Mouse (Mus musculus): Measurements from ENCODE around the gene Aass. TPM values are rescaled to one million over a fixed set of nuclear protein-coding genes. Genes with fewer than 3 reads are reported as not detected.

Gene Aass
- polyA plus RNA-seq, 1 experiment from 2014 or later, result 0.32 TPM

DNA sequence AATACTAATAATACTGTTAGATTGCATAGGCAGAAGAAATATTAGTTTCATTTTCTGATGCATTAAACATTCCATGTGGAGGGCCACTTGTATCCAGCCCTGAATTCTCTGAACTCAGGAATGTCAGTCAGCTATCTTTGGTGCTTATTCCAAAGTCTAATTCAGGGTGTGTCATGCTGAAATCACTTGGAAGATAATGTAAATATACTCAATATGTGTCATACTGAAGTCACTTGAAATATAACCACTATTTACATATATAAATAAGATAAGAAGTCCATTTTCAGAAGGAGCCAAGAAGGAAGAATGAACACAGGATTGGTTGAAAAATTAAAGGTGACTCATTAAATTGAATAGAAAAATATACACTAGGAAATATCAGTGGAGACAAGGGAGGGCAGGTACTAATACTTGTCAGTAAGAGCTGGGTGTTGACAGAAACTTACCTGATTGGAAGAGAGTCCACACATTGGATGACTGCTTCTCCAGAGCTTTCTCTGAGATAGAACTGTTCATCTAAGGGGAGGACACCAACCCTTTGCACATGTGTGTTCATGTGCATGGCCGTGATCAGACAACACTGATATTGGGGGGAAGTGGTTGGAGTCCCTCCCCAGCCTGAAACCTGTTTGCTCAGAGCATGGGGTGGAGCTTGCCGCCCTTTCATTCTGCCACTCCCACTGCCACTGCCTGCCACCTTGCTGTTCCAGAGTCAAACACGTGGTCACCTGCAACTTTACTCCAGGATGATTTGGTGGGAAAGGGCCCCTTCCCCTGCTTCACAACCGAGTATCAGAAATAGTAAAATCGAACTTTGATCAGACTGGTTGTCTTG lies 48.0 kb downstream of the Aass start:
- TF ChIP-seq EP300 (optimal IDR thresholded peaks at IDR 0.05) (no peak), CTCF (IDR thresholded peaks at IDR 0.05; ENCODE audit: low read depth) (no peak)
- Histone ChIP-seq H3K4me2 (replicated peaks; ENCODE audit: low read depth) (no peak overlapping the region), H3K9ac (ENCODE audit: low read length) (no peak overlapping the region), H3K27ac (replicated peaks) (no peak overlapping the region), H3K4me1 (replicated peaks; ENCODE audit: control insufficient read depth, insufficient read depth) (no peaks in the 10 kb centered on the region), H3K9me3 (ENCODE audit: control insufficient read depth, low read length) (no peaks in the 10 kb centered on the region), H3K4me3 (ENCODE audit: low read depth, low read length) (no peak overlapping the region), H3K36me3 (ENCODE audit: control insufficient read depth, insufficient read depth, low read length) (no peaks in the 10 kb centered on the region), H3K27me3 (ENCODE audit: control insufficient read depth, insufficient read depth, low read length) (no peaks in the 10 kb centered on the region)
- DNase-seq (ENCODE audit: low spot score) (peak; percentile 65), ATAC-seq (ENCODE audit: low FRiP score, low TSS enrichment) (peak; percentile 98)
- 76% methylated on average over 5 of the region's 5 CpGs for WGBS

DNA sequence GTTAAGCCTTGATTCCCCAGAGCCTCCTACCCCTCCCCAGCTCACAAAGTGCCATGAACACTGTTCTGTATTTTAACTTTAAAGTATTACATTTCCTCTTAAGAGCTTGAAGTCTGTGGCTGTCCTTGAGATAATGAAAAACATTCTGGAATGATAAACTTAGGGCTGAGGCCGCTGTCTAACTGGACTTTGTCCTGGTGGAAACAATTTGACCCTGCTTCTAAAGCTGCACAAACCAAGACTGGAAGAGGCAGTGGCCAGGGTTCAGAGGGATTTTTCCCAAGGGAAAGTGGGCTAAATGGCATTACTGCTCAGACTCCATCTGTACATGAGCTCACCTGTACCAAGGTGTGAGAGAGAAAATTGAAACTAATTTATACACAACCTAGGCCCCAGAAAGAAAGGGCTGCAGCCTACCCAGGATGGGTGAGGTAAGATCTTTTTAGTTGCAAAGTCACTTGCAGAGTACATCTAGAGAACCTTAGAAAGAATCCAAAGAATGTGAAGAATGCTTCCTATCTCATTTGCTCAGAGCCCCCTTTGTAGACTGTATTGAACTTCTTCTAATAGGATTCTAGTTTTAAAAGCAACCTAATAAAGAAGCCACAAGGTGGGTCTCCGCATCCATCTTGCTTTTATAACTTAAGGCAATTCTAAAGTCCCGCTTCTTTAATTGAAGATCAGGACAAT lies 52.6 kb downstream of the Aass start:
- ATAC-seq (ENCODE audit: low FRiP score, low TSS enrichment) (no peak), DNase-seq (ENCODE audit: low spot score) (no peak)
- H3K4me1 ChIP-seq (replicated peaks; ENCODE audit: control insufficient read depth, insufficient read depth), result no peaks in the 10 kb centered on the region
- H3K27me3 ChIP-seq (ENCODE audit: control insufficient read depth, insufficient read depth, low read length), result no peaks in the 10 kb centered on the region
- H3K4me3 ChIP-seq (ENCODE audit: low read depth, low read length), result no peak overlapping the region
- TF ChIP-seq CTCF (IDR thresholded peaks at IDR 0.05; ENCODE audit: low read depth) (no peak), EP300 (optimal IDR thresholded peaks at IDR 0.05) (no peak)
- 45% methylated on average over 3 of the region's 3 CpGs for WGBS
- H3K36me3 ChIP-seq (ENCODE audit: control insufficient read depth, insufficient read depth, low read length), result no peaks in the 10 kb centered on the region
- no peak overlapping the region for H3K9ac ChIP-seq (ENCODE audit: low read length)
- no peak overlapping the region for H3K4me2 ChIP-seq (replicated peaks; ENCODE audit: low read depth)
- no peaks in the 10 kb centered on the region for H3K9me3 ChIP-seq (ENCODE audit: control insufficient read depth, low read length)
- H3K27ac ChIP-seq (replicated peaks), result no peak overlapping the region

DNA sequence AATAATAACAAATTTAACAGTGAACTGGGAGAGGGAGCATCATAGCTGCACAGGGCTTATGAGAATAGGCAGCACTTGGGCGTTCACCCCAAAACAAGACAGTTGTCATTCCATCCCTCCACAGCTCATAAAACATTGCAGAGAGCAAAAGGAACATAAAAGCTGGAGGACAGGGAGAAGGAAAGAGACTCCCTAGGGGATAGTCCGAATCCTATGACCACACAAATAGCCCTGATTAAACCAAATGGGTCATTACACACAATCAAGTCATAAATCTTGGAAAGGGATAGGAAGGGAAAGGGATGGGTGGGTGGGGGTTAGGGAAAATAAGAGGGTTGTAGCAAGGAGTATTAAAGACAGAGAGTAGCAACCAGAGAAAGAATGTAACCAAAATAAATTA lies 54.5 kb downstream of the Aass start:
- TF ChIP-seq CTCF (IDR thresholded peaks at IDR 0.05; ENCODE audit: low read depth) (no peak), EP300 (optimal IDR thresholded peaks at IDR 0.05) (no peak)
- WGBS, result 73% methylated on average over 2 of the region's 2 CpGs
- no peaks in the 10 kb centered on the region for H3K4me1 ChIP-seq (replicated peaks; ENCODE audit: control insufficient read depth, insufficient read depth)

DNA sequence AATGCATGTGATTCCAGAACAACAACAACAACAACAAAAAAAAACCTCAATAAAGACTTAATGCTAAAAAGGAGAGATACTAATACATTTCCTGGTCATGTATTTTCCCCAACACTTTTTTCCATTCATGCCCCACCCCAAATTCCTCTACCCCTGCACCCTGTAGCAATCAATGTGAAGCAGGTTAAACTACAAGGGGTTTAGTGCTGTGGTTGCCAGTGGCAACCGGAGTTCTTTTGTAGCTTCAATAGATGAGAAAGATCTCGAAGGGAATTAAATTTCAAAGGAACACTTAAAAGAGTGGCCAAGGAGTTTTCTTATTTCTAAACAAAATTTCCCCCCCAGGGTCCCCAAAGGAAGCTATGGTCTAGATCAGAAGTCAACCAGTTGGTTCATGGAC lies 56.7 kb downstream of the Aass start:
- DNase-seq (ENCODE audit: low spot score), result no peak

More for the DNA sequence above, 54.5 kb downstream of the Aass start:
- Histone ChIP-seq H3K27ac (replicated peaks) (no peak overlapping the region), H3K36me3 (ENCODE audit: control insufficient read depth, insufficient read depth, low read length) (no peaks in the 10 kb centered on the region), H3K27me3 (ENCODE audit: control insufficient read depth, insufficient read depth, low read length) (no peaks in the 10 kb centered on the region), H3K9me3 (ENCODE audit: control insufficient read depth, low read length) (no peaks in the 10 kb centered on the region), H3K9ac (ENCODE audit: low read length) (no peak overlapping the region), H3K4me2 (replicated peaks; ENCODE audit: low read depth) (no peak overlapping the region), H3K4me3 (ENCODE audit: low read depth, low read length) (no peak overlapping the region)
- no peak for ATAC-seq (ENCODE audit: low FRiP score, low TSS enrichment)
- DNase-seq (ENCODE audit: low spot score), result no peak

DNA sequence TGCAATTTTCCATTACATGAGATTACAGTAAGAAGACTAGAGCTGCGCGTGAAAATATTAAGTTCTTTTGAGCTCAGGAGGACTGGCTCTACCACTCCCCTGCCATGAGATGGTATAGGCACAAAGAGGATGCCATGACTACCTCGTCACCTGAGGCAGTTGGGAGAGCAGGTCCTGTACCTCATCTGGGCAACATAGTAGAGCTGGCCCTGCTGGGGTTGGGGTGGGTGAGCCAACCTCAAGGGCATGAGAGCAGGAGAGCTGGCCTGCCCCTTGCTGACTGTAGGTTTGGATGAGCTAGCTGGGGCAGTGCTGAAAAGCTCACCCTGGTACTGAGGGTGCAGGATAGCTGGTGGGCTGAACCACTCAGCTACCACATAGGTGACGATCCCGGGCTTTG lies 77.1 kb downstream of the Aass start:
- Histone ChIP-seq H3K4me2 (replicated peaks; ENCODE audit: low read depth) (no peak overlapping the region), H3K9ac (ENCODE audit: low read length) (no peak overlapping the region), H3K27me3 (ENCODE audit: control insufficient read depth, insufficient read depth, low read length) (no peaks in the 10 kb centered on the region), H3K9me3 (ENCODE audit: control insufficient read depth, low read length) (no peaks in the 10 kb centered on the region), H3K36me3 (ENCODE audit: control insufficient read depth, insufficient read depth, low read length) (no peaks in the 10 kb centered on the region), H3K4me3 (ENCODE audit: low read depth, low read length) (no peak overlapping the region), H3K4me1 (replicated peaks; ENCODE audit: control insufficient read depth, insufficient read depth) (no peaks in the 10 kb centered on the region), H3K27ac (replicated peaks) (no peak overlapping the region)
- no peak for TF ChIP-seq EP300 (optimal IDR thresholded peaks at IDR 0.05)
- TF ChIP-seq CTCF (IDR thresholded peaks at IDR 0.05; ENCODE audit: low read depth), result no peak
- WGBS, result 95% methylated on average over 5 of the region's 5 CpGs
- DNase-seq (ENCODE audit: low spot score) (no peak), ATAC-seq (ENCODE audit: low FRiP score, low TSS enrichment) (no peak)

More for the DNA sequence above, 56.7 kb downstream of the Aass start:
- Histone ChIP-seq H3K9ac (ENCODE audit: low read length) (no peak overlapping the region), H3K27ac (replicated peaks) (no peak overlapping the region), H3K4me1 (replicated peaks; ENCODE audit: control insufficient read depth, insufficient read depth) (no peaks in the 10 kb centered on the region), H3K4me2 (replicated peaks; ENCODE audit: low read depth) (no peak overlapping the region), H3K27me3 (ENCODE audit: control insufficient read depth, insufficient read depth, low read length) (no peaks in the 10 kb centered on the region), H3K9me3 (ENCODE audit: control insufficient read depth, low read length) (no peaks in the 10 kb centered on the region), H3K36me3 (ENCODE audit: control insufficient read depth, insufficient read depth, low read length) (no peaks in the 10 kb centered on the region), H3K4me3 (ENCODE audit: low read depth, low read length) (no peak overlapping the region)
- 65% methylated on average over 2 of the region's 2 CpGs for WGBS
- no peak for ATAC-seq (ENCODE audit: low FRiP score, low TSS enrichment)
- TF ChIP-seq CTCF (IDR thresholded peaks at IDR 0.05; ENCODE audit: low read depth) (no peak), EP300 (optimal IDR thresholded peaks at IDR 0.05) (no peak)

DNA sequence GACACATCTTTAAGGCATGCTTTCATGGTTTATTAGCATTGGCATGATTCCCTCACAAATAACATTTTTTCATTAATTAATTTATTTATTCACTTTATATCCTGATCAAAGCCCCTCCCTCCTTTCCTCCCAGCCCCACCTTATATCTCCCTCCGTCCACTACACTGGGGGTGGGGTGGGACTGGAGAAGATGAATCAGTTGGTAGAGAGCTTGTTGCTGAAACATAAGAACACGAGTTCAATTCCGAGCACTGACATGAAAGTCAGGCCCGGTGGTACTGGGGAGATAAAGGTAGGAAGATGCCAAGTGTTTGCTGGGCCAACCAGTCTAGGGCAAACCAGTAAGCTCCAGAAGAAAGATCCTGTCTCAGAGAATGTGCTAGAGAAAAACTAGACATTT lies 84.0 kb downstream of the Aass start:
- Histone ChIP-seq H3K9ac (ENCODE audit: low read length) (no peak overlapping the region), H3K4me1 (replicated peaks; ENCODE audit: control insufficient read depth, insufficient read depth) (no peaks in the 10 kb centered on the region), H3K27me3 (ENCODE audit: control insufficient read depth, insufficient read depth, low read length) (no peaks in the 10 kb centered on the region), H3K9me3 (ENCODE audit: control insufficient read depth, low read length) (no peaks in the 10 kb centered on the region), H3K27ac (replicated peaks) (no peak overlapping the region), H3K4me3 (ENCODE audit: low read depth, low read length) (no peak overlapping the region), H3K4me2 (replicated peaks; ENCODE audit: low read depth) (no peak overlapping the region), H3K36me3 (ENCODE audit: control insufficient read depth, insufficient read depth, low read length) (no peaks in the 10 kb centered on the region)
- ATAC-seq (ENCODE audit: low FRiP score, low TSS enrichment), result no peak
- no peak for TF ChIP-seq EP300 (optimal IDR thresholded peaks at IDR 0.05)
- TF ChIP-seq CTCF (IDR thresholded peaks at IDR 0.05; ENCODE audit: low read depth), result no peak
- no peak for DNase-seq (ENCODE audit: low spot score)
- 87% methylated on average over 4 of the region's 4 CpGs for WGBS
